Mouse (Mus musculus) CH12.LX (cell line): ENCODE measurements around the gene Dyrk3.

Experiments
- CHD1 ChIP-seq: IDR thresholded peaks from 2 replicates; pipeline ENCODE4 v1.6.1; 2012; ENCODE audit warnings: low read depth, low read length, improper control_type of control experiment, inconsistent platforms
- CTCF ChIP-seq, 2 experiments: IDR thresholded peaks in 1 of 2; conservative IDR thresholded peaks in 1 of 2; 2 replicates each; pipeline ENCODE4 v1.5.1; 2011 to 2012; ENCODE audit warnings: low read depth in 2 of 2, low read length in 2 of 2, improper control_type of control experiment in 1 of 2, inconsistent platforms in 1 of 2, mild to moderate bottlenecking in 1 of 2, moderate library complexity in 1 of 2
- ELF1 ChIP-seq: IDR thresholded peaks from 2 replicates; pipeline ENCODE4 v1.6.1; 2014; ENCODE audit warnings: low read depth, mild to moderate bottlenecking, inconsistent platforms, low read length, improper control_type of control experiment
- MAZ ChIP-seq: IDR thresholded peaks from 2 replicates; pipeline ENCODE4 v1.6.1; 2012; ENCODE audit warnings: low read depth, mild to moderate bottlenecking, inconsistent platforms, low read length, improper control_type of control experiment, moderate library complexity
- NELFE ChIP-seq: IDR thresholded peaks from 2 replicates; pipeline ENCODE4 v1.6.1; 2011; ENCODE audit warnings: low read depth, low read length, improper control_type of control experiment
- POLR2A ChIP-seq: IDR thresholded peaks from 2 replicates; pipeline ENCODE4 v1.6.1; 2011; ENCODE audit warnings: low read depth, mild to moderate bottlenecking, improper control_type of control experiment, low read length
- POLR2AphosphoS2 ChIP-seq: IDR thresholded peaks from 2 replicates; pipeline ENCODE4 v1.6.1; 2011; ENCODE audit warnings: low read depth, low read length, improper control_type of control experiment
- USF1 ChIP-seq: IDR thresholded peaks from 2 replicates; pipeline ENCODE4 v1.6.1; 2014; ENCODE audit warnings: low read depth, mild to moderate bottlenecking, inconsistent platforms, low read length, improper control_type of control experiment
- ZMIZ1 ChIP-seq: IDR thresholded peaks from 2 replicates; pipeline ENCODE4 v1.6.1; 2012; ENCODE audit warnings: low read depth, mild to moderate bottlenecking, inconsistent platforms, low read length, improper control_type of control experiment
- ZNF384 ChIP-seq: IDR thresholded peaks from 2 replicates; pipeline ENCODE4 v1.6.1; 2012; ENCODE audit warnings: low read depth, low read length, improper control_type of control experiment, inconsistent platforms

DNA sequence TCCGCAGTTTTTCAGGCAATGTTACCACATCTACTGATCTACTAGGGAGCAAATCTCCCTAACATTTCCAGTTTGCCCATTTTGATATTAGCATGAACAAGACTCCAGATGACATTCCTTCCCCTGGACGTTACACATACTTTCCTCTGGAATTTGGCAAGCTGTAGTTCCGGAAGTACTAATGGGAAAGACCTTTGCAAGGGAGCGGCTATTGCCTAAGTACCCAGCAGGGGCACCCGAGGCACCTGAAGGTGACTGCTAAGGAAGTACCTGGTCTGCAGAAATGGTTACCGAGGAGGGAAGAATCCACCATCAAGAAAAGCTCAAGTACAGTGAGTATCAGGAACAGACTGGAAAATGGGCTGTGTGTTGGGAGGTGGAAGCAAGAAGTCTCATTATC lies 25.6 kb downstream of the Dyrk3 start:
- TF ChIP-seq CTCF (conservative IDR thresholded peaks at IDR 0.05 in 1 of 2, IDR thresholded peaks at IDR 0.05 in 1 of 2; ENCODE audit: low read depth in 2 of 2, low read length in 2 of 2) (peak in 1 of 2 experiments; percentile 35; a peak in 2 of 4 replicates), POLR2A (no peak), NELFE (no peak), ZNF384 (no peak), CHD1 (no peak), ZMIZ1 (no peak), ELF1 (no peak), POLR2AphosphoS2 (no peak), MAZ (no peak), USF1 (no peak)
